Mouse (Mus musculus) olfactory bulb, adult 2 months (tissue): Measurements from ENCODE around the gene Slc19a1. TPM values are rescaled to one million over a fixed set of nuclear protein-coding genes. Genes with fewer than 3 reads are reported as not detected.

Experiments used
- H3K27ac ChIP-seq: fragments of 200-500 bp; 2 replicates; pipeline ENCODE4 v1.5.1; 2012; ENCODE audit warnings: low read depth, low read length; ENCODE audit not compliant: insufficient read depth
- H3K4me1 ChIP-seq: fragments of 200-500 bp; 2 replicates; pipeline ENCODE4 v1.6.1; 2012; ENCODE audit warnings: low read length; ENCODE audit not compliant: control insufficient read depth, insufficient read depth
- H3K4me3 ChIP-seq: fragments of 200-500 bp; 2 replicates; pipeline ENCODE4 v1.5.1; 2012; ENCODE audit warnings: mild to moderate bottlenecking, low read depth, low read length, moderate library complexity; ENCODE audit not compliant: insufficient read depth
- CTCF ChIP-seq: fragments of 200-500 bp; IDR thresholded peaks from 2 replicates; pipeline ENCODE4 v1.5.1; 2012; ENCODE audit warnings: low read depth, mild to moderate bottlenecking, low read length, moderate library complexity; ENCODE audit not compliant: insufficient read depth
- POLR2A ChIP-seq: fragments of 200-500 bp; IDR thresholded peaks from 2 replicates; pipeline ENCODE4 v1.6.1; 2012; ENCODE audit warnings: mild to moderate bottlenecking, low read depth, low read length, moderate library complexity; ENCODE audit not compliant: insufficient read depth
- WGBS: fragments of 180-500 bp; shearing (Covaris S2); methylation state at CpG from one replicate; pipeline ENCODE4 v1.1.7; 2018; 5-methylcytosine and 5-hydroxymethylcytosine counted together
- polyA plus RNA-seq: library from polyadenylated mRNA; stranded (reverse); fragments of >200 nt; gene quantifications from 2 replicates; pipeline ENCODE4 v1.2.4, GENCODE M21; 2012; ENCODE audit warnings: low replicate concordance; ENCODE audit not compliant: missing spikeins, insufficient read depth, insufficient read length

Slc19a1 gene
- polyA plus RNA-seq, 1 experiment = not detected

DNA sequence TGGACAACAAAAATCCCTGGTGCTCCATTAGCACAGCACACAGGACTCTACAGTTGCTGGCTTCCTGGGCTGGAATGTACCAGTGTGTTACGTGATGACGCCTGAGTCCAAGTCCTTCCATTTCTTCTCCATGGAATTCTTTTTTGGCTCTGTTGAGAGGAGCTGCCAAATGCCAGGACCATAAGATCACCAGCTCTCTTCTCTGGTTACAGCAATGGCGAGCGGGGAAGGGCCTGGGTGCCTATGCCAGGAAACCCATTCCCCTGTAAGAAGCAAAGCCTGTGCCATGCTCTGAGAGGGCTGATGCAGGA, 65.8 kb downstream of the Slc19a1 start:
- peaks cover 7% of the 10 kb centered on the region for H3K4me1 ChIP-seq
- H3K27ac ChIP-seq = no peak overlapping the region
- WGBS = 91% methylated on average over 4 of the region's 4 CpGs
- H3K4me3 ChIP-seq = no peak overlapping the region
- TF ChIP-seq CTCF = no peak
- no peak for TF ChIP-seq POLR2A

GRCm38 (mm10) chr10:77098619-77099018, 66.6 kb downstream of the Slc19a1 start:
- peaks cover 7% of the 10 kb centered on the region for H3K4me1 ChIP-seq
- WGBS = 98% methylated on average over 2 of the region's 2 CpGs
- TF ChIP-seq CTCF = no peak
- no peak for TF ChIP-seq POLR2A
- H3K27ac ChIP-seq = no peak overlapping the region
- H3K4me3 ChIP-seq = no peak overlapping the region

DNA sequence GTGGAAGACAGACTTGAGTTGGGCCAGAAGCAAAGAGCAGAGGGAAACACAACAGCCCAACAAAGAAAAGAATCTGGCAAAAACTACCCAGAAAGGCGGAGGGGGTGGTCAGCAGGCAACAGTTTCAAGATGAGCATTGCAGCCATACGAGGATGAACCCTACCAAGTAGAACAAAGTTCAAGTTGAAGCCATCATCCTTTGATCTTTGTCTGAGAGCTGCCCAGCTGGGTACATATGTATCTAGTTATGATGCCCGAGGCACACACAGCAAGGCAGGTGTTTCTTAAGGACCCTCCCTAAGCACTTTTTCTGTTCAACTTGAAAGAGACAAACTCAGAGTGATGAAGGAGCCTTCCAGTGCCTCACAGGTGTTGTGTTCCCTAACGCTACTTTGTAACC, 67.7 kb downstream of the Slc19a1 start:
- Histone ChIP-seq H3K4me3 (no peak overlapping the region), H3K4me1 (no peaks in the 10 kb centered on the region), H3K27ac (no peak overlapping the region)
- TF ChIP-seq POLR2A (no peak), CTCF (no peak)
- WGBS = 87% methylated on average over 4 of the region's 4 CpGs

DNA sequence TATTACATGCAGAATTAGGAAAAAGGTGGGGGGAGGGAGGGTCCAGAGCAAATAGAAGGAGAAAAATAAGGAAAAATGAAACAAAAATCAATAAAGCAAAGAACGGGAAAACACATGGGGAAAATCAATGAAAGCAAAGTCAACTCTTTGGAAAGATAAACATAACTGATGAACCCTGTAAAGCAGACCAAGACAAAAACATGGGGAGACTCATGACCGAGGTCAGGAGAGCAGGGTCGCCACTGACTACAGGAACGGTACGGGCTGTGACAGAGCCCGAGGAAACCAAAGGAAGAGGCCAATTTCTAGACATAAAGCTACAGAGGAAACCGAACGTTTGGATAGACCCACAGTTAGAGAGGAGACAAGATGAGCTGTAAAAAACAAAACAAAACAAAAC, 71.6 kb downstream of the Slc19a1 start:
- Histone ChIP-seq H3K27ac (no peak overlapping the region), H3K4me3 (no peak overlapping the region), H3K4me1 (no peaks in the 10 kb centered on the region)
- WGBS = 75% methylated on average over 8 of the region's 8 CpGs
- no peak for TF ChIP-seq CTCF
- no peak for TF ChIP-seq POLR2A

- TF ChIP-seq POLR2A (no peak), CTCF (no peak)
- Histone ChIP-seq H3K4me1 (no peaks in the 10 kb centered on the region), H3K4me3 (no peak overlapping the region), H3K27ac (no peak overlapping the region)
These were observed 72.3 kb downstream of the Slc19a1 start for GRCm38 (mm10) chr10:77104327-77104726.

GRCm38 (mm10) chr10:77108106-77108505, 76.1 kb downstream of the Slc19a1 start:
- Histone ChIP-seq H3K4me3 (no peak overlapping the region), H3K27ac (no peak overlapping the region), H3K4me1 (no peaks in the 10 kb centered on the region)
- WGBS = 82% methylated on average over 4 of the region's 4 CpGs
- TF ChIP-seq CTCF = no peak
- TF ChIP-seq POLR2A = no peak

DNA sequence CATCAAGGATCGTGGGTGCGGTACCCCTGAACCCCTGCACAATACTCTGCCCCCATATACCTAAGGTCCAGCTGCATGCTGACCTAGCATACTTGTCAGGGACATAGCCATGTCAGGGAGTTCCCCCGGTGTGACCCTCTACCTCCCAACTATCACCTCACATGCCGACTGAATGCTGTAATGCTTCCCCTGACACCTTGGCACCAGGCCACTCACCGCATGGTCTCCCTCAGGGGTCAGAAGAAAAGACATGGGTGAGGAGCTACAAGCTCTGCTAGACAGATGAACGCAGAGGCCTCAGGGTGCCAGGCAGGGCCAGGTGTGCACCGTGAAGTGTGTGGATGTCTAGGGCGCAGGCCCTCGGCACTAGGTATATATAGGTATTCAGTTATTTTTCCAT, 78.0 kb downstream of the Slc19a1 start:
- WGBS = 92% methylated on average over 9 of the region's 9 CpGs
- TF ChIP-seq CTCF (no peak), POLR2A (no peak)
- Histone ChIP-seq H3K4me3 (no peak overlapping the region), H3K27ac (no peak overlapping the region), H3K4me1 (no peaks in the 10 kb centered on the region)

Other genes starting within 250 kb of the Slc19a1 start
- gene Pcbp3, start 70.4 kb upstream of the Slc19a1 start, polyA plus RNA-seq = not detected in 2 replicates
- gene Col18a1, start 134.3 kb downstream of the Slc19a1 start, polyA plus RNA-seq = not detected in 2 replicates
- gene Pofut2, start 227.0 kb downstream of the Slc19a1 start, polyA plus RNA-seq = not detected in 2 replicates